Mouse (Mus musculus): Measurements from ENCODE around the gene Cp. TPM values are rescaled to one million over a fixed set of nuclear protein-coding genes. Genes with fewer than 3 reads are reported as not detected.
A peak's percentile ranks its signal among the peaks of the same experiment; 100 is the strongest.
"Not testable (repeated sequence)": the region's sequence is repeated elsewhere in the genome, so short reads cannot be mapped to it uniquely, and the experiment has no call there.

Cp gene
- polyA plus RNA-seq, 1 experiment: 10.5 TPM

- DNase-seq (ENCODE audit: extremely low spot score in 1 of 2, low spot score in 1 of 2): no peak
Measured at GRCm38 (mm10) chr3:20004422-20004821, 47.6 kb downstream of the Cp start.

- no peak for DNase-seq (ENCODE audit: extremely low spot score in 1 of 2, low spot score in 1 of 2)
Measured at GRCm38 (mm10) chr3:20005611-20006010, 48.8 kb downstream of the Cp start.

GRCm38 (mm10) chr3:20007275-20007674 is 50.4 kb downstream of the Cp start:
- no peak for DNase-seq (ENCODE audit: extremely low spot score in 1 of 2, low spot score in 1 of 2)

GRCm38 (mm10) chr3:20007759-20008158 is 50.9 kb downstream of the Cp start:
- no peak for DNase-seq (ENCODE audit: extremely low spot score in 1 of 2, low spot score in 1 of 2)

GRCm38 (mm10) chr3:20010464-20010863 is 53.6 kb downstream of the Cp start:
- no peak for DNase-seq (ENCODE audit: extremely low spot score in 1 of 2, low spot score in 1 of 2)

GRCm38 (mm10) chr3:20010905-20011304 is 54.1 kb downstream of the Cp start:
- DNase-seq (ENCODE audit: extremely low spot score in 1 of 2, low spot score in 1 of 2): not testable (repeated sequence)

- no peak for DNase-seq (ENCODE audit: extremely low spot score in 1 of 2, low spot score in 1 of 2)
Measured at GRCm38 (mm10) chr3:20014454-20014853, 57.6 kb downstream of the Cp start.

- no peak for DNase-seq (ENCODE audit: extremely low spot score in 1 of 2, low spot score in 1 of 2)
Measured at GRCm38 (mm10) chr3:20018076-20018475, 61.2 kb downstream of the Cp start.

- no peak for DNase-seq (ENCODE audit: extremely low spot score in 1 of 2, low spot score in 1 of 2)
Measured at GRCm38 (mm10) chr3:20023832-20024231, 67.0 kb downstream of the Cp start.

- DNase-seq (ENCODE audit: extremely low spot score in 1 of 2, low spot score in 1 of 2): no peak
Measured at GRCm38 (mm10) chr3:20026481-20026880, 69.6 kb downstream of the Cp start.

- DNase-seq (ENCODE audit: extremely low spot score in 1 of 2, low spot score in 1 of 2): no peak
Measured at GRCm38 (mm10) chr3:20026996-20027689, 70.3 kb downstream of the Cp start.

GRCm38 (mm10) chr3:20027788-20028187 is 70.9 kb downstream of the Cp start:
- no peak for DNase-seq (ENCODE audit: extremely low spot score in 1 of 2, low spot score in 1 of 2)

GRCm38 (mm10) chr3:20028640-20029039 is 71.8 kb downstream of the Cp start:
- no peak for DNase-seq (ENCODE audit: extremely low spot score in 1 of 2, low spot score in 1 of 2)

GRCm38 (mm10) chr3:20030807-20031206 is 74.0 kb downstream of the Cp start:
- no peak for DNase-seq (ENCODE audit: extremely low spot score in 1 of 2, low spot score in 1 of 2)

- DNase-seq (ENCODE audit: extremely low spot score in 1 of 2, low spot score in 1 of 2): no peak
Measured at GRCm38 (mm10) chr3:20033761-20034718, 77.2 kb downstream of the Cp start.

GRCm38 (mm10) chr3:20034719-20035404 is 78.0 kb downstream of the Cp start, which contains the start of gene Hps3:
Gene Hps3 (minus strand): TSS chr3:20035315.
- peak; percentile 63 to 88 for DNase-seq (ENCODE audit: extremely low spot score in 1 of 2, low spot score in 1 of 2)

GRCm38 (mm10) chr3:20036069-20036468 is 79.2 kb downstream of the Cp start:
- no peak for DNase-seq (ENCODE audit: extremely low spot score in 1 of 2, low spot score in 1 of 2)

GRCm38 (mm10) chr3:20041461-20041860 is 84.6 kb downstream of the Cp start:
- DNase-seq (ENCODE audit: extremely low spot score in 1 of 2, low spot score in 1 of 2): not testable (repeated sequence)

GRCm38 (mm10) chr3:20044736-20045135 is 87.9 kb downstream of the Cp start:
- not testable (repeated sequence) for DNase-seq (ENCODE audit: extremely low spot score in 1 of 2, low spot score in 1 of 2)

GRCm38 (mm10) chr3:20057306-20058196 is 100.7 kb downstream of the Cp start, which contains the start of gene Hltf:
Gene Hltf (plus strand): TSS chr3:20057811.
- DNase-seq (ENCODE audit: extremely low spot score in 1 of 2, low spot score in 1 of 2): peak; percentile 91 to 96

Data from frontal cortex, adult 2 months (tissue).